Mouse (Mus musculus) olfactory bulb, adult 2 months (tissue): ENCODE measurements around the gene Nppc. TPM values are rescaled to one million over a fixed set of nuclear protein-coding genes. Genes with fewer than 3 reads are reported as not detected.

Source experiments
- H3K27ac ChIP-seq: fragments of 200-500 bp; 2 replicates; pipeline ENCODE4 v1.5.1; 2012; ENCODE audit warnings: low read depth, low read length; ENCODE audit not compliant: insufficient read depth
- H3K4me1 ChIP-seq: fragments of 200-500 bp; 2 replicates; pipeline ENCODE4 v1.6.1; 2012; ENCODE audit warnings: low read length; ENCODE audit not compliant: control insufficient read depth, insufficient read depth
- H3K4me3 ChIP-seq: fragments of 200-500 bp; 2 replicates; pipeline ENCODE4 v1.5.1; 2012; ENCODE audit warnings: mild to moderate bottlenecking, low read depth, low read length, moderate library complexity; ENCODE audit not compliant: insufficient read depth
- CTCF ChIP-seq: fragments of 200-500 bp; IDR thresholded peaks from 2 replicates; pipeline ENCODE4 v1.5.1; 2012; ENCODE audit warnings: low read depth, mild to moderate bottlenecking, low read length, moderate library complexity; ENCODE audit not compliant: insufficient read depth
- POLR2A ChIP-seq: fragments of 200-500 bp; IDR thresholded peaks from 2 replicates; pipeline ENCODE4 v1.6.1; 2012; ENCODE audit warnings: mild to moderate bottlenecking, low read depth, low read length, moderate library complexity; ENCODE audit not compliant: insufficient read depth
- WGBS: fragments of 180-500 bp; shearing (Covaris S2); methylation state at CpG from one replicate; pipeline ENCODE4 v1.1.7; 2018; 5-methylcytosine and 5-hydroxymethylcytosine counted together
- polyA plus RNA-seq: library from polyadenylated mRNA; stranded (reverse); fragments of >200 nt; gene quantifications from 2 replicates; pipeline ENCODE4 v1.2.4, GENCODE M21; 2012; ENCODE audit warnings: low replicate concordance; ENCODE audit not compliant: missing spikeins, insufficient read depth, insufficient read length

Gene Nppc
- polyA plus RNA-seq, 1 experiment = not detected

DNA sequence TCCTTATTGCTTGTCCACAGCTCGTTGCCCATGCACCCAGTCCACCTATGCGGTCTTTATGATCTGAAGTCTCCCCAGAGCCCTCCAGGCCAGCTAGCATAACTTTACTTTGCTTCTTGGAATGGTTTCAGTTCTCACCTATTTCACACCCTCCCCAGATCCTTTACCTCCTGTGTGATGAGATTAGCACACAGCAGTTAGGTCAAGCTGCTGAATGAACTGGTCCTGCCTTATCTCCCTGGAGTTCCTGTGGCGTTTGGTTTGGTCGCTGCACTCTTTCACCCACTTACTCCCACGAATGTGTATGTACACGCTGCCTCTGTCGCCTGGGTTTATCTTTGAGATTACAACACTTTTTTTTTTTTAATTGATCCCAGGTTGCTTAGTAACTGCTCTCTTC is 30.0 kb upstream of the Nppc start:
- WGBS = 84% methylated on average over 7 of the region's 7 CpGs
- Histone ChIP-seq H3K4me3 (no peak overlapping the region), H3K27ac (no peak overlapping the region), H3K4me1 (peaks cover 1% of the 10 kb centered on the region)
- TF ChIP-seq CTCF (no peak), POLR2A (no peak)

DNA sequence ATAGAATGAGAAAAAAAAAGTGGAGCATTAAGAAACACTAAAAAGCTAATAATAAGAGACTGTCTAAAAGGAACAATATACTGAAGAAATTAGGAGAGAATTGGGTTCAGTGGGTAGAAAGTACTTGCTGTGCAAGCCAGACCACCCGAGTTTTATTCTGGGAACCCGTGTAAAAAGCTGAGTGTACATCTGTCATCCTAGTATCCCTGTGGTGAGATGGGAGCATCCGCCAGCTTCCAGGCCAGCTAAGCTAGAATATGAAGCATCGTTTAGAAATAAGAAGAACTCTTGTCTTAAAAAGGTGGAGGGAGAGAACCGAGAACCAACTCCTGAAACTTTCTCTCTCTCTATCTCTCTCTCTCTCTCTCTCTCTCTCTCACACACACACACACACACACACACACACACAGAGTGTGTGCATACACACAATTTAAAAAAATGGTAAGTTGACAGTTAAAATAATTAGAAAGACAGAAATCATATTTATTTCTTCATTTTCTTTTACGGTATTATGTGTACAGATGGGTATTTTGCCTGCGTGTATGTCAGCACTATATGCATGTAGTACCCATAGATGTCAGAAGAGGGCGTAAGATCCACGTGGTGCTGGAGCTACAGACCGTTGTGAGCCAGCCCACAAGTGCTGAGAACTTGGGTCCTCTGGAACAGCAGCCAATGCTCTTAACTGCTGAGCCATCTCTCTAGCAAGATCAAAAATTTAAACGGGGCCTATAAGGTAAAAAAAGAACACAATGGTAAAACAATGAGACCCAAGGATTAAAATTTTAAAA is 29.2 kb upstream of the Nppc start:
- no peak for TF ChIP-seq CTCF
- H3K27ac ChIP-seq = no peak overlapping the region
- no peaks in the 10 kb centered on the region for H3K4me1 ChIP-seq
- H3K4me3 ChIP-seq = no peak overlapping the region
- 65% methylated on average over 11 of the region's 11 CpGs for WGBS

DNA sequence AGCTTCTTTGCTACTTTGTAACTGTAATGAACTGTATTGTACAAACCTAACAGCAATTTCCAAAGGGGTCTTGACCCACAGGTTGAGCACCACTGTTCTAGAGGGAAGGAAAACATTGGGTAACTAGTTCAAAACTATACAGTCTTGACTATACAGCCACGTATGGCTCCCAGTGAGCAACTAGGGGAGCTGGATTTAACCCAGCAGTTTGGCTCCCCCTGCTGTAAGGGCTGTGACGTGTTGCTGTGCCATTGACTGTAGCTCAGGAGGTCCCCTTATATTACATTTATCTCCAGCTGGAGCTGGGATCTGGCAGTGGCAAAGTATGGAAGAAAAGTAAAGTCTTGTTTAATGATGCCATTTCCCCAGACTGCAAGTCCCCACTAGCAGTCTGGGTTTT is 28.4 kb upstream of the Nppc start:
- H3K4me1 ChIP-seq = no peaks in the 10 kb centered on the region
- TF ChIP-seq CTCF (no peak), POLR2A (no peak)
- WGBS = 43% methylated on average over 2 of the region's 2 CpGs
- no peak overlapping the region for H3K4me3 ChIP-seq
- H3K27ac ChIP-seq = no peak overlapping the region

DNA sequence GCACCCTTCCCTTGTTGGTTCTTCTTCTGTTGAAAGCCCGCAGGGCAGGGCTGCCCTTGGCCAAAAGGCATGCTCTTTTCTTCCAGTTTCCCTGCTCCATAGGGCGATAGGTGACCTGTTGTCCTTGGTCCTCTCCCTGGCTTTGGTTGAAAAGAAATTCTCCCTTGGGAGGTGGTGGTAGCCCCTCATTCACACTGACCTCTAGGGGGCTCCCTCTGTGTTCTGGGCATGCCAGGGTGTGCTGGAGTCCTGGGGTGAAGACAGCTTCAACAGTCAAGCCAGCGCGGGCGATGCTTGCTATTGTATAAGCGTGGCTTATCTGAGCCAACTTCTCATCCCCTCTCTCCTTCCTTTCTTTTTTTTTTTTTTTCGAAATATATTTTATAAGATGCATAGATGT is 26.6 kb upstream of the Nppc start:
- no peak overlapping the region for H3K4me3 ChIP-seq
- no peak overlapping the region for H3K27ac ChIP-seq
- 49% methylated on average over 7 of the region's 7 CpGs for WGBS
- TF ChIP-seq POLR2A = no peak
- no peak for TF ChIP-seq CTCF
- no peaks in the 10 kb centered on the region for H3K4me1 ChIP-seq

DNA sequence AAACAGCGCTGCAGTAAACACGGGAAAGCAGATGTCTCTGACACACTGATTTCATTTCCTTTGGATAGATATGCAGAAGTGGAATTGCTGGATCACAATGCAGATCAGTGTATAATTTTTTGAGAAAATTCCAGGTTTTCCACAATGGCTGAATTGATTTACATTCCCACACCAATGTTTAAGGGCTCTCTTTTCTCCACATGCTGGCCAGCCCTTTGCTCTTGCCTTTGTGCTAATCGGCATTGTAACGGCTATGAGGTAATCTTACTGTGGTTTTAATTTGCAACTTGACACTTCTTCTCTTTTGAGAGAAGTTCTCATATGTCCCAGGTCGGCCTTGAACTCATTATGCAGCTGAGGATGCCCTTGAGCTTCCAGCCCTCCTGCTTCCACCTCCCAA is 20.7 kb upstream of the Nppc start:
- Histone ChIP-seq H3K4me3 (no peak overlapping the region), H3K27ac (no peak overlapping the region), H3K4me1 (no peaks in the 10 kb centered on the region)
- TF ChIP-seq POLR2A = no peak
- TF ChIP-seq CTCF = no peak
- 50% methylated on average over 5 of the region's 5 CpGs for WGBS

DNA sequence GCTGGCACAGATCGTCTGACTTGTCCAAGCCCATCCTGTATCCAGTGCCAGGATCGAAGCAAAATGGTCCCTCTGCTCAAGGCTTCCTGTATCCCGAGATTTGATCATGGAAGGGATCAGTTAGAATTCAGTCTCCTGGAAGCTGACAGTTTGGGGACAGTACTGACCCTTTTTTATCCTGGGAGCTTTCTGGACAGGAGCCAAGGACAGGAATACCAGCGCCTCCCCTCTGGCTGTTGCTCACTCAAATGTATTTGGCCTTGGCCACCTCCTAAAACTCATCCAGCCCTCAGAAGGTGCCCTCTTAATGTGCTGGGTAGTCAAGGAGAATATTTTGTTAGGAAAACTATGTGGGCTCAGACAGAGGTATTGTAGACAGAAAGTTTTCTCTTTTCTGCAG is 16.9 kb upstream of the Nppc start:
- WGBS = 70% methylated on average over 4 of the region's 4 CpGs
- Histone ChIP-seq H3K27ac (no peak overlapping the region), H3K4me3 (no peak overlapping the region), H3K4me1 (no peaks in the 10 kb centered on the region)
- TF ChIP-seq POLR2A (no peak), CTCF (no peak)

DNA sequence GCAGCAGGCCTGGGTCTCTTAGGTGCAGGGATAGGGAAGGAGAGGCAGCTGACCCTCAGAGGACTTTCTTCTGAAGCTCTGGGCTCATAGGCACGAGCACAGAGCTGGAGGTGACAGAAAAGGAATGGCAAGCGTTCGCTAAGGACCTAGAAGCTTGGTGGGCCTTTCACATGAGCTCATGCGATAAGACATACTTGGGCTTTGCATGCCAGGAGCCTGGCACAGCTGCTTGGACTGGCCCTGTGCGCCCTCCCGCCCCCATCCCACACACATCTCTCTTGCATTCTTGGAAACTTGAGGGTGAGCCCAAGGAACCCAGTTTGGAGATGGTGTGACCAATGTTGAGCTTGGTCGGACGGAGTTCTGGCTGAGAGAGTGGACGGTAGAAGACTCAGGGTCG is 8.3 kb upstream of the Nppc start:
- peaks cover 3% of the 10 kb centered on the region; the same call in 1 of the 2 replicates for H3K4me1 ChIP-seq
- no peak overlapping the region for H3K27ac ChIP-seq
- no peak for TF ChIP-seq CTCF
- TF ChIP-seq POLR2A = no peak
- no peak overlapping the region for H3K4me3 ChIP-seq
- 90% methylated on average over 10 of the region's 10 CpGs for WGBS

DNA sequence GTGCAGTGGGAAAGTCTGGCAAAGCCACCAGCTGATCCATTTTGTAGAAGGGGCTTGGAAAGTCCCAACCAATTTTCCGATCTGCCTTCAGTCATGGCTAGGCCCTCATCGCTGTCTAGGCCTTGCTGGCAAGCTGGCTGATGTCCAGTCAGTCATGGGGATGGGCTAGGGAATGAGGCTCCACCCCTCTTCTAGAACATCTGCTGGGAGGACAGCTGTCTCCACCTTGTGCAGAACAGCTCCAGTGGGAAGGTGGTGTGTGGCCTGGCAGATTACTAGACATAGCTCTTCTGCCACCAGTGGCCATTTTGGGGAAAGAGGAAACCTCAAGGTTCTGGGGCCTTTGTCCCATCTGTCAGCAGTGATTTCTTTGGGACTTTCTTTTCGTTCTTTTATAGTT is 7.3 kb upstream of the Nppc start:
- TF ChIP-seq POLR2A (no peak), CTCF (no peak)
- 88% methylated on average over 3 of the region's 3 CpGs for WGBS
- Histone ChIP-seq H3K4me3 (no peak overlapping the region), H3K27ac (no peak overlapping the region), H3K4me1 (peaks cover 3% of the 10 kb centered on the region; the same call in 1 of the 2 replicates)

DNA sequence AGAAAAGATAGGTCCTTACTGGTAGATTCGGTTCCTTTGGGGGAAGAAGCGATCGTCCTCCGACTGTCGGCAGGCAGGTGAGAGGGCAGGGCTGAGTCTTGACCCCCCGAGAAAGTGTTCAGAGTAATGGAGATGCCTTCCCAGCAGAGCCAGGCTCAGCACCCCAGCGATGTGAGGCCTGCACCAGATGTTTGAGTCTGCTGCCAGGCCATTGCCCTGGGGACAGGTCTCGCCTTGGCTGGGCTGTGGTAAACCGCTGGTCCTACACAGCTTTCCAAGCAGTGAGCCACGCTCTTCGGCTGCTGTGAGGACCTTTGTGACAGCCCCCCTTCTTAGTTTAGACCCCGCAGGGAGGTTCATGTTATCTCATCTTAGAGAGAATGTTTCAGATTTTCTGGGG is 4.8 kb upstream of the Nppc start:
- WGBS = 95% methylated on average over 12 of the region's 12 CpGs
- TF ChIP-seq POLR2A (no peak), CTCF (no peak)
- H3K4me3 ChIP-seq = no peak overlapping the region
- H3K4me1 ChIP-seq = peaks cover 5% of the 10 kb centered on the region; the same call in 1 of the 2 replicates
- H3K27ac ChIP-seq = no peak overlapping the region
